Mouse (Mus musculus) CH12.LX (cell line): Measurements from ENCODE around the gene Sys1. TPM values are rescaled to one million over a fixed set of nuclear protein-coding genes. Genes with fewer than 3 reads are reported as not detected.

Source experiments
- DNase-seq: peaks from one replicate; pipeline ENCODE4 v3.0.0-alpha.2; 2013; ENCODE audit errors: extremely low read depth
- H3K27ac ChIP-seq: 2 replicates; pipeline ENCODE4 v1.5.1; 2012; ENCODE audit warnings: low read depth, mild to moderate bottlenecking, control low read depth, moderate library complexity; ENCODE audit not compliant: insufficient read depth
- H3K27me3 ChIP-seq: replicated peaks from 2 replicates; pipeline ENCODE3; 2012; ENCODE audit warnings: inconsistent platforms
- H3K36me3 ChIP-seq, 2 experiments: replicated peaks in 1 of 2; 2 replicates each; pipeline versions ENCODE3 to v1.6.1; 2012; ENCODE audit warnings: inconsistent platforms in 1 of 2, low read length in 1 of 2, mild to moderate bottlenecking in 1 of 2, mixed read lengths in 1 of 2, moderate library complexity in 1 of 2; ENCODE audit not compliant: control insufficient read depth in 1 of 2, insufficient read depth in 1 of 2
- H3K4me1 ChIP-seq, 2 experiments: 2 replicates each; pipeline ENCODE4 v1.6.1; 2012; ENCODE audit warnings: inconsistent platforms in 1 of 2, moderate library complexity in 1 of 2; ENCODE audit not compliant: insufficient read depth in 2 of 2, control insufficient read depth in 1 of 2
- H3K4me2 ChIP-seq: 2 replicates; pipeline ENCODE4 v1.6.1; 2012; ENCODE audit warnings: low read depth, mild to moderate bottlenecking, control low read depth; ENCODE audit not compliant: poor library complexity, insufficient read depth, severe bottlenecking
- H3K4me3 ChIP-seq, 3 experiments: fragments of 150-350 bp in 1 of 3; sonication (generic) in 1 of 3; replicated peaks in 1 of 3; 2 replicates each; pipeline versions ENCODE3 to v1.5.1; 2011 to 2012; ENCODE audit warnings: low read depth in 2 of 3, low read length in 2 of 3, mild to moderate bottlenecking in 2 of 3, moderate library complexity in 2 of 3, control low read depth in 1 of 3, improper control_type of control experiment in 1 of 3, inconsistent platforms in 1 of 3, mixed read lengths in 1 of 3; ENCODE audit not compliant: poor library complexity in 1 of 3
- H3K79me2 ChIP-seq: replicated peaks from 2 replicates; pipeline ENCODE4 v1.6.1; 2012; ENCODE audit warnings: mild to moderate bottlenecking, moderate library complexity; ENCODE audit not compliant: control insufficient read depth, poor library complexity, insufficient read depth, severe bottlenecking; ENCODE audit errors: extremely low read depth
- H3K9ac ChIP-seq: 2 replicates; pipeline ENCODE4 v1.6.1; 2012; ENCODE audit warnings: low read depth, mild to moderate bottlenecking, control low read depth, moderate library complexity; ENCODE audit not compliant: insufficient read depth
- H3K9me3 ChIP-seq: replicated peaks from 2 replicates; pipeline ENCODE3; 2012; ENCODE audit warnings: low read length, inconsistent platforms, mixed read lengths
- CHD1 ChIP-seq: IDR thresholded peaks from 2 replicates; pipeline ENCODE4 v1.6.1; 2012; ENCODE audit warnings: low read depth, low read length, improper control_type of control experiment, inconsistent platforms
- CHD2 ChIP-seq: IDR thresholded peaks from 2 replicates; pipeline ENCODE4 v1.6.1; 2011; ENCODE audit warnings: low read length, improper control_type of control experiment
- CTCF ChIP-seq, 2 experiments: IDR thresholded peaks in 1 of 2; conservative IDR thresholded peaks in 1 of 2; 2 replicates each; pipeline ENCODE4 v1.5.1; 2011 to 2012; ENCODE audit warnings: low read depth in 2 of 2, low read length in 2 of 2, improper control_type of control experiment in 1 of 2, inconsistent platforms in 1 of 2, mild to moderate bottlenecking in 1 of 2, moderate library complexity in 1 of 2
- ETS1 ChIP-seq: conservative IDR thresholded peaks from 2 replicates; pipeline ENCODE4 v1.6.1; 2012; ENCODE audit warnings: low read depth, mild to moderate bottlenecking, inconsistent platforms, low read length, improper control_type of control experiment, moderate library complexity
- IRF4 ChIP-seq: IDR thresholded peaks from 2 replicates; pipeline ENCODE4 v1.6.1; 2014; ENCODE audit warnings: low read depth, mild to moderate bottlenecking, inconsistent platforms, low read length, improper control_type of control experiment
- KAT2A ChIP-seq: IDR thresholded peaks from 2 replicates; pipeline ENCODE4 v1.6.1; 2012; ENCODE audit warnings: low read length, improper control_type of control experiment, inconsistent platforms; ENCODE audit not compliant: insufficient replicate concordance
- MAFK ChIP-seq: IDR thresholded peaks from 2 replicates; pipeline ENCODE4 v1.6.1; 2011; ENCODE audit warnings: low read length, improper control_type of control experiment; ENCODE audit not compliant: insufficient replicate concordance
- MEF2A ChIP-seq: IDR thresholded peaks from 2 replicates; pipeline ENCODE4 v1.6.1; 2014; ENCODE audit warnings: low read depth, mild to moderate bottlenecking, inconsistent platforms, low read length, improper control_type of control experiment, borderline replicate concordance
- MYC ChIP-seq: IDR thresholded peaks from 2 replicates; pipeline ENCODE4 v1.6.1; 2011; ENCODE audit warnings: low read depth, mild to moderate bottlenecking, improper control_type of control experiment, low read length
- NELFE ChIP-seq: IDR thresholded peaks from 2 replicates; pipeline ENCODE4 v1.6.1; 2011; ENCODE audit warnings: low read depth, low read length, improper control_type of control experiment
- PAX5 ChIP-seq: IDR thresholded peaks from 2 replicates; pipeline ENCODE4 v1.6.1; 2012; ENCODE audit warnings: low read length, inconsistent platforms, mixed read lengths
- RAD21 ChIP-seq: IDR thresholded peaks from 2 replicates; pipeline ENCODE4 v1.6.1; 2011; ENCODE audit warnings: low read depth, mild to moderate bottlenecking, low read length, improper control_type of control experiment, moderate library complexity
- RCOR1 ChIP-seq: conservative IDR thresholded peaks from 2 replicates; pipeline ENCODE4 v1.6.1; 2012; ENCODE audit warnings: low read depth, mild to moderate bottlenecking, inconsistent platforms, low read length, improper control_type of control experiment
- SMC3 ChIP-seq: IDR thresholded peaks from 2 replicates; pipeline ENCODE4 v1.6.1; 2011; ENCODE audit warnings: low read depth, low read length, improper control_type of control experiment
- USF1 ChIP-seq: IDR thresholded peaks from 2 replicates; pipeline ENCODE4 v1.6.1; 2014; ENCODE audit warnings: low read depth, mild to moderate bottlenecking, inconsistent platforms, low read length, improper control_type of control experiment
- ZC3H11A ChIP-seq: IDR thresholded peaks from 2 replicates; pipeline ENCODE4 v1.6.1; 2012; ENCODE audit warnings: low read depth, mild to moderate bottlenecking, inconsistent platforms, low read length, improper control_type of control experiment
- dilution Hi-C: fragments of 300-500 bp; cut with MboI; formaldehyde crosslinking; loops from 2 replicates; pipeline ENCODE4 v1.14.3; 2020; ENCODE audit warnings: low sequenced_read_pairs; ENCODE audit not compliant: extremely low pct_unique_long_range_greater_than_20kb, extremely low pct_ligation_motif_present
- in situ Hi-C: fragments of 300-500 bp; cut with MboI; formaldehyde crosslinking; loops from 3 replicates; pipeline ENCODE4 v1.14.3; 2019; ENCODE audit warnings: low sequenced_read_pairs, low pct_ligation_motif_present, low pct_unique_long_range_greater_than_20kb, mixed read lengths
- polyA plus RNA-seq: library from polyadenylated mRNA; unstranded; fragments of >175 nt; gene quantifications from 2 replicates; pipeline ENCODE4 v1.2.1, GENCODE M21; 2012; ENCODE audit warnings: low read depth; ENCODE audit not compliant: insufficient read length
- total RNA-seq, 2 experiments: library from RNA; depleted of rRNA; stranded (reverse); fragments of 300-350 nt in 1 of 2; fragments of >200 nt in 1 of 2; gene quantifications; 2 replicates each; pipeline ENCODE4 v1.2.3; 2012 to 2014

Gene Sys1
- total and polyA plus RNA-seq, 3 experiments = 46.6 to 59.7 (median 57.4) TPM

- peak; percentile 90 for TF ChIP-seq MYC
- TF ChIP-seq NELFE = no peak
- TF ChIP-seq RCOR1 = peak; percentile 64; the same call in 1 of the 2 replicates
- TF ChIP-seq KAT2A = 0 out of 2 replicates have a peak, but pooled peaks have one; percentile 12
- TF ChIP-seq USF1 = peak; percentile 51
- no peak for TF ChIP-seq ZC3H11A
- TF ChIP-seq CHD1 = no peak
- TF ChIP-seq ETS1 = peak; percentile 98
- TF ChIP-seq MEF2A = peak; percentile 86
- TF ChIP-seq CHD2 = peak; percentile 87
Observed at GRCm38 (mm10) chr2:164441155-164441554, 15.6 kb upstream of the Sys1 start (continued).

GRCm38 (mm10) chr2:164441731-164442130 lies 15.0 kb upstream of the Sys1 start:
- Histone ChIP-seq H3K9me3 (no peaks in the 10 kb centered on the region), H3K27me3 (peaks cover 14% of the 10 kb centered on the region), H3K36me3 (peaks cover 0 to 18% of the 10 kb centered on the region in 2 experiments), H3K4me1 (peaks cover 24 to 66% of the 10 kb centered on the region in 2 experiments), H3K4me3 (peak overlapping the region; percentile 58 to 72 (median 63)), H3K27ac (no peak overlapping the region; the same call in 1 of the 2 replicates), H3K79me2 (peaks cover 36% of the 10 kb centered on the region), H3K9ac (peak overlapping the region; percentile 87), H3K4me2 (peak overlapping the region; percentile 77)
- in situ Hi-C loops = no loop called here
- dilution Hi-C loops = no loop called here
- no peak for DNase-seq
- TF ChIP-seq PAX5 = no peak
- TF ChIP-seq MAFK = 0 out of 2 replicates have a peak, but pooled peaks have one; percentile 4
- no peak for TF ChIP-seq MYC
- TF ChIP-seq CTCF (conservative IDR thresholded peaks at IDR 0.05 in 1 of 2, IDR thresholded peaks at IDR 0.05 in 1 of 2; ENCODE audit: low read depth in 2 of 2, low read length in 2 of 2) = no peak
- TF ChIP-seq SMC3 = no peak
- no peak for TF ChIP-seq IRF4
- TF ChIP-seq, all 38 proteins: peak for 1

GRCm38 (mm10) chr2:164442315-164443050 lies 14.3 kb upstream of the Sys1 start:
- Histone ChIP-seq H3K9me3 (no peaks in the 10 kb centered on the region), H3K4me3 (peak overlapping the region; percentile 58 to 72 (median 63)), H3K4me1 (peaks cover 18 to 59% of the 10 kb centered on the region in 2 experiments), H3K27ac (peak overlapping the region; percentile 10), H3K27me3 (peaks cover 14% of the 10 kb centered on the region), H3K9ac (peak overlapping the region; percentile 87), H3K36me3 (peaks cover 0 to 18% of the 10 kb centered on the region in 2 experiments), H3K79me2 (peaks cover 36% of the 10 kb centered on the region), H3K4me2 (peak overlapping the region; percentile 77)
- dilution Hi-C loops = no loop called here
- no peak for DNase-seq
- in situ Hi-C loops = no loop called here
- TF ChIP-seq USF1 (peak; percentile 13; the same call in 1 of the 2 replicates), RAD21 (no peak)
